Mouse (Mus musculus) stomach, postnatal 0 days (tissue): Measurements from ENCODE around the gene Paqr7.

Experiments
- CTCF ChIP-seq: IDR thresholded peaks from 2 replicates; pipeline ENCODE4 v1.5.1; 2016; ENCODE audit warnings: antibody characterized with exemption, low read depth, mild to moderate bottlenecking, moderate library complexity
- EP300 ChIP-seq: optimal IDR thresholded peaks from 2 replicates; pipeline ENCODE3; 2016; ENCODE audit warnings: antibody characterized with exemption

- TF ChIP-seq EP300 (no peak), CTCF (no peak)
Measured at GRCm38 (mm10) chr4:134494780-134495545, 1.5 kb upstream of the Paqr7 start.
